Mouse (Mus musculus) small intestine, adult 2 months (tissue): ENCODE data around the gene Serac1. TPM values are rescaled to one million over a fixed set of nuclear protein-coding genes. Genes with fewer than 3 reads are reported as not detected.

Experiments used
- H3K27ac ChIP-seq: fragments of 200-500 bp; 2 replicates; pipeline ENCODE4 v1.5.1; 2012; ENCODE audit warnings: low read depth, low read length, control low read depth, inconsistent platforms; ENCODE audit not compliant: insufficient read depth
- H3K27me3 ChIP-seq: fragments of 200-500 bp; 2 replicates; pipeline ENCODE4 v1.6.1; 2012; ENCODE audit warnings: mild to moderate bottlenecking, moderate library complexity, low read length, inconsistent platforms; ENCODE audit not compliant: control insufficient read depth, insufficient read depth
- H3K36me3 ChIP-seq: fragments of 200-500 bp; 2 replicates; pipeline ENCODE4 v1.6.1; 2012; ENCODE audit warnings: mild to moderate bottlenecking, low read length, control low read depth, inconsistent platforms; ENCODE audit not compliant: control insufficient read depth, insufficient read depth
- H3K4me1 ChIP-seq: fragments of 200-500 bp; 2 replicates; pipeline ENCODE4 v1.6.1; 2012; ENCODE audit warnings: low read length, inconsistent platforms, mixed read lengths; ENCODE audit not compliant: control insufficient read depth, insufficient read depth, insufficient read length
- H3K4me3 ChIP-seq: fragments of 200-500 bp; 2 replicates; pipeline ENCODE4 v1.5.1; 2012; ENCODE audit warnings: low read depth, mild to moderate bottlenecking, control low read depth, inconsistent platforms, low read length, moderate library complexity
- CTCF ChIP-seq: fragments of 200-500 bp; IDR thresholded peaks from 2 replicates; pipeline ENCODE4 v1.5.1; 2012; ENCODE audit warnings: low read depth, mild to moderate bottlenecking, control low read depth, inconsistent platforms, low read length, moderate library complexity, mixed read lengths; ENCODE audit not compliant: insufficient replicate concordance, insufficient read length; ENCODE audit errors: extremely low read depth
- POLR2A ChIP-seq: fragments of 200-500 bp; IDR thresholded peaks from 2 replicates; pipeline ENCODE4 v1.6.1; 2012; ENCODE audit warnings: low read depth, mild to moderate bottlenecking, control low read depth, inconsistent platforms, low read length, moderate library complexity
- WGBS: fragments of 180-500 bp; shearing (Covaris S2); methylation state at CpG from one replicate; pipeline ENCODE4 v1.1.7; 2018; 5-methylcytosine and 5-hydroxymethylcytosine counted together
- polyA plus RNA-seq: library from polyadenylated mRNA; depleted of rRNA; stranded (reverse); fragments of >200 nt; gene quantifications from 2 replicates; pipeline ENCODE4 v1.2.3, GENCODE M21; 2012

Serac1 gene
- polyA plus RNA-seq, 1 experiment = 1.3 TPM

DNA sequence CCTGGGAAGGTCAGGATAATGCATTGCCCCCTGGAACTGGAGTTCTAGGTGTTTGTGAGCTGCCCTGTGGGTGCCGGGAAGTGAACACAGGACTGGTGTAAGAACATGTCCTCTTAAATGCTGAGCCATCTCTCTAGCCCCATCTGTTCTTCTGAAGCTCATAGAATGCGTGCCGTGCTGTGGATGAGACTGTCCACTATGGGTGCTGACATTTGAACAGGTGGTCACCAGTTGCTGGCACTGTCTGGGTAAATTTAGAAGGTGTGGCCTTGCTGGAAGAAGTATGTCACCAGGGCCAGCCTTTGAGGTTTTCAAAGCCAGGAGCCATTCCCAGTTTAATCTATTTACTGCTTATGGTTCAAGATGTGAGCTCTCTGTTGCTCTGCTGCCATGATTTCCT lies 22.7 kb upstream of the Serac1 start:
- 0 out of 2 replicates have a peak, but pooled peaks cover 3% of the 10 kb centered on the region for H3K27me3 ChIP-seq
- no peaks in the 10 kb centered on the region for H3K36me3 ChIP-seq
- WGBS = 87% methylated on average over 3 of the region's 3 CpGs
- H3K27ac ChIP-seq = no peak overlapping the region
- TF ChIP-seq POLR2A (no peak), CTCF (no peak)
- H3K4me3 ChIP-seq = no peak overlapping the region
- H3K4me1 ChIP-seq = no peaks in the 10 kb centered on the region

DNA sequence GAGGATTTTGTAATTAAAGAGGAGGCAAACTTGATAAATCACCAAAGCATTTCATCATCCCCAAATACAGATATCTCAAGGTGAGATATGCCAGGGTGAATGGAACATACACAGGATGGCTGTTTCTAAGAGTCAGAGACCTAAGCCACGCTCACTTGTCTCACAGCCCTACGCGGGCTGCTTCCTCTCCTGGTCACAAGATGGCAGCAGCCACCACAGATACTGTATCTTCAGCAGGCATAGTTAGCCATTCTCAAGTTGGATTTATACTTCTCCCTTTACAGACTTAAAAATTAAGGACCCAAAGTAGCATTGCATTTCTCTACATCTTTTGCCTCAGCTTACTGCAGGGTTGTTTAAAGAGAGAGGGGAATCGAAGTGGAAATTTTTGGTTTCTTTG lies 18.3 kb upstream of the Serac1 start:
- no peaks in the 10 kb centered on the region for H3K27me3 ChIP-seq
- H3K4me3 ChIP-seq = no peak overlapping the region
- H3K36me3 ChIP-seq = no peaks in the 10 kb centered on the region
- TF ChIP-seq CTCF (peak; percentile 88; the same call in 1 of the 2 replicates), POLR2A (no peak)
- no peaks in the 10 kb centered on the region for H3K4me1 ChIP-seq
- H3K27ac ChIP-seq = no peak overlapping the region
- 32% methylated on average over 4 of the region's 4 CpGs for WGBS

DNA sequence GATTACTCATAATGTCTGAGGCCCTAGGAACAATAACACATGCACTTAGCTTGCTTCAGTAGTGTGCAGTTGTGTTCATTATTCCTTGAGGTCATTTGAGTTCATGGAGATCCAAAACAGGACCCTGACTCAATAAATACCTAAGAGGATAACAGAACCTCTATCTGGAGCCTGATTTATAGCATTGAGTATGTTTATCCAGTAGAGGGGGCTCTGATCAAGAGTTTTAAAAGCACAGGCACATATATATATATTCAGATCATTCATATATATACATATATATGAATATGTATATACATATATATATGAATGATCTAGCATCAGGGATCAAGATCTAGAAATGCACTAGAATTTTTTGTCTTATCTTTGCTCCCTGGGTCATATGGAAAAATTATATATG lies 16.0 kb upstream of the Serac1 start:
- TF ChIP-seq POLR2A = no peak
- TF ChIP-seq CTCF = no peak
- Histone ChIP-seq H3K4me1 (peaks cover 8% of the 10 kb centered on the region; the same call in 1 of the 2 replicates), H3K27me3 (no peaks in the 10 kb centered on the region), H3K4me3 (no peak overlapping the region), H3K36me3 (no peaks in the 10 kb centered on the region), H3K27ac (no peak overlapping the region)

DNA sequence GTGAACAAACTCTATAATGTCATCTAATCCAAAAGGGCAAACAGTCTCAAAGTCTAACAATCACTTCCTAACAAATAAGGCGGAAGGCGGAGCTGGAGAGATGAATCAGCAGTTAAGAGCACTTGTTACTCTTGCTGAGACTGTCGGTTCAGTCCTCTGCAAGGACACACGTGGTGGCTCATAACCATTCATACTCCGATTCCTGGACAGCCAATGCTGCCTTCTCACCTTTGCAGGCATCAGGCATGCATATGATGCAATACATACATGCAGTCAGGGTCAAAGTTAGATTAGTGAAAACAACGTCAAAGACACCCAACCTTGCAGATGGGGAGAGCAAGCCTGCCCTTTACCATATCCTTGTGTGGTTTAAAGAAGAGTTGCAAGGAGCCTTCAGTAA lies 12.1 kb upstream of the Serac1 start:
- Histone ChIP-seq H3K36me3 (peaks cover 4% of the 10 kb centered on the region), H3K27me3 (no peaks in the 10 kb centered on the region), H3K4me1 (peaks cover 8% of the 10 kb centered on the region; the same call in 1 of the 2 replicates), H3K4me3 (no peak overlapping the region), H3K27ac (no peak overlapping the region)
- TF ChIP-seq POLR2A (no peak), CTCF (no peak)
- WGBS = 39% methylated on average over 6 of the region's 6 CpGs

DNA sequence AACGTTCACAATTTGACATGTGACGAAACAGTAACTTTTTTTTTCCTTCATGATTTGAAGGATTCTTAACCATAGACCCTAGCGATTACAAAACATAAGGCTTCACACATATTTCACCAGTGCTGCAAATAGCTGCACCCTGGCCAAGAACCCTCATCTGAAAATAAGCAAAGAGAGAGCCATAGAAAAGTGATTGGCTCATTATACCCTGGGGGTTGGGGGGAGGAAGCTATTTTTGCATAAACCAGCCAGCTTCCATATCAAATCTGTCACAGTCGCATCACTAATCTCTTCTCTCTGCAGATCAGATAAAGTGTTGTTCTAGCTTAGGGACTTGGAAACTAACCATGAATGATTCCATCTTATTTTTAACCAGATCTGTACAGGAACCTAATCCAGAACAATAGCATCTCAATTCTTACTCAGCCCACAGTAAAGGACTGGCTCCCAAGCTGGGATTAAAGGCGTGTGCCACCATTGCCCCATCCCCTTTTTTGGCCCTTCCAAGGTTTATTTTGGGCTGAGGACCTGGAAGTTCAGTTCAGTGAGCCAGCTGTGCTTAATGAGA lies 3.9 kb upstream of the Serac1 start:
- no peaks in the 10 kb centered on the region; the same call in 1 of the 2 replicates for H3K4me1 ChIP-seq
- H3K36me3 ChIP-seq = peaks cover 16% of the 10 kb centered on the region
- no peak for TF ChIP-seq POLR2A
- TF ChIP-seq CTCF = no peak
- no peaks in the 10 kb centered on the region for H3K27me3 ChIP-seq
- no peak overlapping the region for H3K4me3 ChIP-seq
- H3K27ac ChIP-seq = no peak overlapping the region
- WGBS = 81% methylated on average over 5 of the region's 5 CpGs

DNA sequence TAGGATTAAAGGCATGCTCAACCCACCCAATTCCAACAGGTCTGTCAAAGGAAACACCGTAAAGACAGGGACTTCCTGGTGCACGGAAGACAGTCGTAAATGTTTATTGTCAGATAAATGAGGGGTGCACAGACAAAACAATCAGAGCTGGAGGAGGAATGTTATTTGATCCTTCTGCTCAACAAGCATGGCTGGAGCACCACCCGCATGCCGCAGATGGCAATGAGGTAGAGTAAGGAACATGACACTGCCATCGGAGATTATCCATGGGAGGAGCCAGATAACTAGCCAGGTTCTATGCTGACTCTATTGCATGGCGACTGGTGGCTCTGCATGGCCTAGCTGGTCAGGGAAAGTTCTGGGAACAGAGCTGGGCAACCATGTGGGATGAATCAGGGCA lies 6.1 kb downstream of the Serac1 start:
- no peak for TF ChIP-seq POLR2A
- no peak for TF ChIP-seq CTCF
- Histone ChIP-seq H3K4me1 (no peaks in the 10 kb centered on the region), H3K27me3 (no peaks in the 10 kb centered on the region), H3K36me3 (peaks cover 16% of the 10 kb centered on the region), H3K27ac (no peak overlapping the region), H3K4me3 (no peak overlapping the region)
- WGBS = 33% methylated on average over 7 of the region's 7 CpGs

DNA sequence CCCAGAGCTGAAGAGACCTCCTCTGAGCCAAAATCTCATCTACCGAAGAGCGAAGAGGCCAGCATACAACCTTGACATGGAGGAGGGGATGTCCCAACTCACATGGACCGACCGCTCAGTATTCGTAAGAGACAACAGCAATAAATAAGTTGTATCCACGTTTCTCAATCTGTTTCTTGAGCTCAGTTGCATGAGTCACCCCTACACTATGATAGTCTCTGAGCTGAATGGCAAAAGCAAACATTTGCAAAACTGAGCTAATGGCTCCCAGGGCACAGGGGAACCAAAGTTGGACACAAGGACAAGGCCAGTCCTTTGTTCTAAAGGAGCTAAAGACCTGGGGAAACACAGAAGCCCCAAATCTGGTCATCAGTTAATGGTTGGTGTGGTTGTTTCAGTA lies 9.7 kb downstream of the Serac1 start:
- WGBS = 87% methylated on average over 6 of the region's 6 CpGs
- TF ChIP-seq POLR2A (no peak), CTCF (no peak)
- Histone ChIP-seq H3K4me1 (no peaks in the 10 kb centered on the region), H3K27me3 (no peaks in the 10 kb centered on the region), H3K27ac (no peak overlapping the region), H3K4me3 (no peak overlapping the region), H3K36me3 (peaks cover 18% of the 10 kb centered on the region)

DNA sequence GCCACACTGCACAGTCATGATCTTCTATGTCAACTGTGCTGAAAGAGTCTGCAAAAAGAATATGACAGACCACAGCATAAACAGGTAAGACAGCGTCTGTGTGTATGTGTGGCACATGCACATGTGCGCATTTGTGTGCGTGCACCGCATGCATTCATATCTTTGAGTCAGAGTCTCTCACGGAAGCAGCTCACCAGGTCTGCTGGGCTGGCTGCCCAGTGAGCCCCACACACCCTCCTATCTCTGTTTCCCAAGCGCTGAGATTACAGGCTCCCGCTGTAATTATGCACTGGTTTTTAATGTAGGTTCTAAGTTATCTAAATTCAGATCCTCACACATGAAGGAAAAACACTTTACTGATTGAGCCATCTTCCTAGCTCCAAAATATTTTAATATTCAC lies 11.9 kb downstream of the Serac1 start:
- TF ChIP-seq POLR2A (no peak), CTCF (no peak)
- 92% methylated on average over 7 of the region's 7 CpGs for WGBS
- Histone ChIP-seq H3K36me3 (peaks cover 15% of the 10 kb centered on the region), H3K27ac (no peak overlapping the region), H3K4me3 (no peak overlapping the region), H3K27me3 (no peaks in the 10 kb centered on the region), H3K4me1 (no peaks in the 10 kb centered on the region)
